Mouse (Mus musculus): ENCODE data around the gene Gstt2.

The Gstt2 gene

DNA sequence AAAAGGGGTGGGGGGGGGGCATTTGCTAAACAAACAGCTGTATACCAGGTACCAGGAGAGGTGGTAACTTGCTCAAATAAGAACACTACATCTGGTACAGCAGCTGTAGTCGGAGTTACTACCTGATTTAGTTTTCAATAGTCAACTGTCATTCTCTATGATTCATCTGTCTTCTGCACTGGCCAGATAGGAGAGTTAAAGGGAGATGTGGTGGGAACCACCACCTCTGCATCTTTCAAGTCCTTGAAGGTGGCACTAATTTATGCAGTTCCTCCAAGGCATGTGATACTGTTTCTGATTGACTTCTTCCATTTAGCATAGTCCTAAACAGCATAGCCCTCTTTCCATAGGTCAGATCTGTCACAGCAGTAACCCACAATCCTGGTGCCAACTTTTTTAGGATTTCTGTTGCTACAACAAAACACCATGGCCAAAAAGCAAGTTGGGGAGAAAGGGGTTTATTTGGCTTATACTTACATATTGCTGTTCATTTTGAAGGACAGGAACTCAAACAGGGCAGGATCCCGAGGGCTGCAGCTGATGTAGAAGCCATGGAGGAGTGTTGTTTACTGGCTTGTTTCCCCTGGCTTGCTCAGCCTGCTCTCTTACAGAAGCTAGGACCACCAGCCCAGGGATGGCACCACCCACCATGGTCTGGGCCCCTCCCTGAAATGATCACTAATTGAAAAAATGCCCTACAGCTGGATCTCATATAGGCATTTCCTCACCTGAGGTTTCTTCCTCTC is 7.5 kb downstream of the Gstt2 start:
- in situ Hi-C loops (cut with MboI, MseI), result loop anchor here (5.0 kb wide), 2 partner anchors 47 to 72 kb away; partner anchors contain the start of genes Gm20441 and Gstt3

DNA sequence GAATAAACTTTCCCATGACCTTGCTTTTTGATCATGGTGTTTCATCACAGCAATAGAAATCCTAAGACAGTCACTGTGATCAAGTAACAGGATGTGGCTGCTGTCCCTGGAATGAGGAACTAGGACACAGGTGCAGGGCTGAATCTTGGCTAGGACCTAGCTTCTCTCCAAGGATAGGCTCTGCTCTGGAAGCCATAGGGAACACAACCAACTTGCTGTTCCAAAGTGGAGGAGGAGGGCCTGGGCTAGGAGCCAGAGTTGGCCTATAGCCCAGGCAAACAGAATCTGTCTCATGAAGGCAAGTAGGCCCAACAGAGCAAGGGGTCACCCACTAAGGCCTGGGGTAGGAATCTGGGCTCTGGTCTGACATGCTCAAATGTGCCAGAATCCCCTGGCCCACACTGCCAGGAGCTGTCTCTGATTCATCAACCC is 8.7 kb downstream of the Gstt2 start:
- in situ Hi-C loops (cut with MboI, MseI), result loop anchor here (5.0 kb wide), 2 partner anchors 46 to 71 kb away; partner anchors contain the start of genes Gm20441 and Gstt3

DNA sequence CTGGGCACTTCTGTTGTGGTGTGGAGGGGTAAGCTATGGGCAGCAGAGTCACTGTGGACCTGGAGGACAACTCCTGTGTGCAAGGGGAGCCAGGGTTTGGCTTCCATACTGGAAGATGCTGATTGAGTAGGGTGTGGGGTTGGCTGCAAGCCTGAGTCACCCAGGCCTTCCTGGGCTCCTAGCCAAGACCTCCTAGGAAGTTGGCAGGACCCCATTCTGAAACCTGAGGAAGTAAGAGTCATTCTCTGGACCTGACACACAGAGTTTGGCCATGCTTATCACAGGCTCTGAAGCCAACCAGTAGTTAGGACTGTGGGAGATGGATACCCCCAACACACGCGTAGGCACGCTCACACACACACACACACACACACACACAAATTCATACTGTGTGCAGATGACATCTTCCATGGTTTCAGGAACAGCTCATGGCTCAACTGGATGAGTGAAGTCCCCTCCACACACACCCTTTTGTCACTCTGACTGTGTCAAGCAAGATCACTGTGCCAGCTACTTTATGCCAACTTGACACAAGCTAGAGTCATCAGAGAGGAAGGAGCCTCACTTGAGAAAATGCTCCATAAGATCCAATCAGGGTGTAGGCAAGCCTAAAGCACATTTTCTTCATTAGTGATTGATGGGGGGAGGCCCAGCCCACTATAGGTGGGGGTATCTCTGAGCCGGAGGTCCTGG is 9.4 kb downstream of the Gstt2 start:
- in situ Hi-C loops (cut with MboI, MseI), result loop anchor here (5.0 kb wide), 2 partner anchors 46 to 71 kb away; partner anchors contain the start of genes Gm20441 and Gstt3

DNA sequence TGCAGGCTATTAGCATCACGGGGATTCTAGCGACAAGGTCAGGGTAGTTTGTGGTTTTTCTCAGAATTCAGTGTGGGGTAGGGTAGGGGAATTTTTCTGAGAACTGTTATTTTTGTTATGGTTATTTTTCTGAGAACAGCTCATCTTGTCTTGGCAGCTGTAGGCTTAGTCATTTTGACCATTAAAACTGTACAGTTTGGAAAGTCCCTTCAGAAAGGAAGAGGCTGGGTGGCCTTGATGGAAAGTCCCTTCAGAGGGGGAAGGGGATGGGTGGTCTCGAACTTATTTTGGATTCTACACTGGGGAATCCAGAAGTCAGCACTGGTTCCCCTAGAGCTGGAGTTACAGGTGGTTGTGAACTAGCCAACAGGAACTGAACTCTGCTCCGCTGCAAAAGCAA is 12.7 kb downstream of the Gstt2 start:
- in situ Hi-C loops (cut with MboI, MseI), result loop anchor here (25.0 kb wide), 1 partner anchor 1187 kb away; no protein-coding TSS in a partner anchor

- in situ Hi-C loops (cut with MboI, MseI), result loop anchor here (25.0 kb wide), 1 partner anchor 1186 kb away; no protein-coding TSS in a partner anchor
Observed at GRCm38 (mm10) chr10:75823782-75824181, 13.4 kb downstream of the Gstt2 start.

DNA sequence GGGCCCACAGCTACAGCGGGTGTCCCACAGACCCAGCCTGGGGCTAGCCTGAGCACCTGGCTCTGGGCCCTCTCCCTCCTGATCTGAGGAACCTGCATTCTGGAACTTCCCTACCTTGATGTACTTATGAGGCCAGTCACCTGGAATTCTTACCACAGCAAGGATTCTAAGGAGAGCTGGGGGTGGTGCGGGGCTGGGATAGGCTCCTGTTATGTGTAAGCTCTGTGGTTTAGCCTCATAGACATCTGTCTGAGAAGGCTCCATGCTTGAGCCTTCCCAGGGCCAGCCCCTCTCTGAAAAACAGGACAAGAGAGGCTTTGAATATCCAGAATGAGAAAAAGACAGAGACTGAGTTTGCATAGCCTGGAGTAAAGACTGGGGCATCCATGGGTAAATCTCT is 14.8 kb downstream of the Gstt2 start, which contains the start of gene Gstt4:
Gstt4 (minus strand) TSS at position 101 of the 400 bp plus-strand sequence.
- in situ Hi-C loops (cut with MboI, MseI), result loop anchor here (25.0 kb wide), 1 partner anchor 1185 kb away; no protein-coding TSS in a partner anchor

GRCm38 (mm10) chr10:75819882-75820281 is 17.3 kb downstream of the Gstt2 start:
- in situ Hi-C loops (cut with MboI, MseI), result loop anchor here (25.0 kb wide), 1 partner anchor 1183 kb away; no protein-coding TSS in a partner anchor

GRCm38 (mm10) chr10:75818641-75819040 is 18.6 kb downstream of the Gstt2 start:
- in situ Hi-C loops (cut with MboI, MseI), result loop anchor here (25.0 kb wide), 1 partner anchor 1181 kb away; no protein-coding TSS in a partner anchor

DNA sequence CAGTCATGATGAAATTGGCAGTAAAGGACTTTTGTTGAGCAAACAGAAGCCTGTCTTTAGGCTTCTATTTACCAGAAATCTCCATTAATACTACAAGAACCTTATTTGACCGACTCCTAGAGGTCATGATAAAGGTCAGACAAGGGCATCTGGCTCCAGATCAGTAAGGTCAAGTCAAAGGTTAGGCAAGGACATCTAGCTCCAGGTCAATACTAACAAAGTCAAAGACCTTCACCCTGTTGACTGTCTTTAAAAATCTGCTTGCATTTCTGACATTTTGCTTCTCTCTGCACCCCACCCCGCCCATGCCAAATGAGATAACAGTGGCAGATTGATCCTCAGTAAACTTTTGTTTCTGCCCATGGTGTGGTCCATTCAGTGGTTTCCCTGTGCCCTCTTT is 33.0 kb downstream of the Gstt2 start:
- in situ Hi-C loops (cut with MboI, MseI), result loop anchor here (25.0 kb wide), 1 partner anchor 1167 kb away; no protein-coding TSS in a partner anchor

DNA sequence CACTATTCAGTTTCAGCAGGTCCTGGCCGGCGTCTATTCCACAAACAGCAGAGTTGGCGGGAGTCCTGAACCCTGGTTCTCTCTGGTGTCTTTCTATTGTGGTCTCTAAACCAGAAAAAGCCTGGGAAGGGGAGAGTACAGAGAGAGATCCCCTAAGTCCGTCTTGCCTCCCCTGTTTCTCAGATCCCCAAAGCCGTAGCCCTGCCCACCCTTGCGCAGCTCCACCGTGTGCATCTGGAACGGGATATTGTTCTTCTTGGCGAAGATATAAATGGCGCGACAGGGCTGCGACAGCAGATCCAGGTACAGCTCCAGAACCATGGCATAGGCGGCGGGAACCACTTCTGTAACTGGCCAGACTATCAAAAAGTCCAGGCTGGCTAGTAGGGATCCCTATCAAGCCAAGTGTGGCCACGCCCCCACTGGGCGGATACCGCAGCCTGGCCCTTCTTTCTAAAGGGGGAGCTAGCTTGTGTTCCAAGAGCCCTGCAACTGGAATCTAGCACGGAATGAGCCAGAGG is 39.0 kb downstream of the Gstt2 start, which contains the start of gene Gstt1:
Gstt1 (minus strand) TSS at position 409 of the 521 bp plus-strand sequence.
- in situ Hi-C loops (cut with MboI, MseI), result loop anchor here (25.0 kb wide), 1 partner anchor 486 kb away; the partner anchor contains the start of gene Adora2a

- in situ Hi-C loops (cut with MboI, MseI), result loop anchor here (25.0 kb wide), 1 partner anchor 485 kb away; the partner anchor contains the start of gene Adora2a
Observed at GRCm38 (mm10) chr10:75797619-75798175, 39.5 kb downstream of the Gstt2 start.

DNA sequence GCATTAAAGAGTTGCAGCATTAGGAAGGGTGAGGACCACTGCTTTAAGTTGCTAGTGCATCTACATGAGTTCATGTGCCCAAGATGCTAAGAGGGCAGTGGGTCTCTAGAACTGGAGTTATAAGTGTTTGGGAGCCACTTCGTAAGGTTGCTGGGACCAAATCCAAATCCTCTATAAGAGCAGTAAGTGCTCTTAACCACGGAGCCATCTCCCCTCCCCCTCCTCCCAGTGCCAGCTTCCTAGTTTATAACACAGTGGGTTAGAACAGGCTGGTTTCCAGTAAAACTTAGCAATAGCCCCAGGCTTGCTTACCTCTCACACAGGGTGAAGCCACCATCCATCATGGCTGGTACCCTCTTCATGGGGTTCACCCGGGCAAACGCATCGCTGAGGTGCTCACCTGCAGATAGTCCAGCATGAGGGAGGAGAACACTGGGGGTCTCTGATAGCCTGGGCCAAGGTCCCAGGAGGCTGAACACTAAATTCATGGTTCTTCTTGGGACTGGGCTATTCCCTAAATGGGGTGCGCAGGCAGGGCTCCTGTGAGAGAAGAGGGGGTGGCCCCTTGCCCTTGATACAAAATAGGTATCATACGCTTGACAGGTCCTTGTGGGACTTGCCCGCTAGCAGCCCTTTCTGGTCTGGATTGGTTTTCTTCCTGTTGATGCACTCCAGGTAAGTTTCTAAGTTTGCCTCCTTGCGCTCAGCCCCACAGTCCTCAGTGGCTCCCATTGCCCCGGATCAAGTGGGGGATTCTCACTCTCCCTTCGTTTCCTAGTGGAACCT is 40.3 kb downstream of the Gstt2 start:
- in situ Hi-C loops (cut with MboI, MseI), result loop anchor here (25.0 kb wide), 1 partner anchor 485 kb away; the partner anchor contains the start of gene Adora2a

DNA sequence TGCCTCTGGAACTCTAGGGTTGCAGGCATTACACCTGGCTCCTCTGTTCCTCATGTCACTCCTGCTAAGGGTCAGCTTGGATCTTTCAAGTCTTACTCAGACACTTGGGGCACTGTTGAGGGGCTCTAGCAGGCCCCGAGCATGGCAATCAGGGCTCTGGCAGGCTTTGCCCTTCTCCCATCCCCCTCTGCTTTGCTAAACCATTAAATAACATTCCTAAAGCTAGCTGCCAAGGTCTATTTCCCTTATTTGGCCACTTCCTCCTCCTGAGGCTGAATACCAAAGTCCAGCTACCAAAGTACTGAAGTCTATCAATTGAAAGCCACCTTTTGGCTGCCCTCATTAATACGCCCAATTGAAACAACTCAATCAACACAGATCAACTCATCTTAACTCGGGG is 42.3 kb downstream of the Gstt2 start:
- in situ Hi-C loops (cut with MboI, MseI), result loop anchor here (25.0 kb wide), 1 partner anchor 483 kb away; the partner anchor contains the start of gene Adora2a

- in situ Hi-C loops (cut with MboI, MseI), result loop anchor here (25.0 kb wide), 1 partner anchor 478 kb away; the partner anchor contains the start of gene Adora2a
Observed at GRCm38 (mm10) chr10:75790773-75791172, 46.5 kb downstream of the Gstt2 start.

- in situ Hi-C loops (cut with MboI, MseI), result loop anchor here (25.0 kb wide), 1 partner anchor 478 kb away; the partner anchor contains the start of gene Adora2a
Observed at GRCm38 (mm10) chr10:75789841-75790240, 47.4 kb downstream of the Gstt2 start.

DNA sequence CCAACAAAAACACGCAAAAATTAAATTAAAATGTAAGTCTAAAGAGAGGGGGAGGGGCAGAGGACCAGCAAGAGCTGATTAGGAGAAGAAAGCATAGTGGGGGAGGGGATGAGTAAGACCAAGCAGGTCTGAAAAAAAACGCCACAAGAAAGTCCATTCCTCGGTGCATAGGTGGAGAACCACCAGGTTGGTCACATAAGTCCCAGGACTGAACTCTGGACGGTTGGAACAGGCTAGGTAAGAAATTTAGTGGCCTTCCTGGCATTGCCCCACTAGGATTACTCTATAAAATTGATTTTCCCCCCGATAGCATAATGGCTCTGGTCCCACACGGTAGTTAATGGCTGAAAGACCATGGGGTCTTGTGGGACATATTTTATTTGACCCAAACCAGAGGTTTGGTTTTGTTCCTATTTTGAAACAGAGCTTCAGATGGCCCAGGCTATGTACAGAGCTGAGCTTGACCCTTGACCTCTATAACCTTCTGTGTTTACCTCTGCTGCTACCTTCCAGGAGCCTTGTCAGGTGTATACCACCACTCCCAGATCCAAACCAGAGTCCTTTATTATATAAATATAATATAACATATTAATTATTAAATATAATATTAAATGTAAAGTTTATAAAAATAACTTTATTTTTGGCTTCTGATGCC is 48.0 kb downstream of the Gstt2 start:
- in situ Hi-C loops (cut with MboI, MseI), result loop anchor here (25.0 kb wide), 1 partner anchor 477 kb away; the partner anchor contains the start of gene Adora2a

- in situ Hi-C loops (cut with MboI, MseI), result loop anchor here (25.0 kb wide), 1 partner anchor 476 kb away; the partner anchor contains the start of gene Adora2a
Observed at GRCm38 (mm10) chr10:75788277-75788676, 48.9 kb downstream of the Gstt2 start.

DNA sequence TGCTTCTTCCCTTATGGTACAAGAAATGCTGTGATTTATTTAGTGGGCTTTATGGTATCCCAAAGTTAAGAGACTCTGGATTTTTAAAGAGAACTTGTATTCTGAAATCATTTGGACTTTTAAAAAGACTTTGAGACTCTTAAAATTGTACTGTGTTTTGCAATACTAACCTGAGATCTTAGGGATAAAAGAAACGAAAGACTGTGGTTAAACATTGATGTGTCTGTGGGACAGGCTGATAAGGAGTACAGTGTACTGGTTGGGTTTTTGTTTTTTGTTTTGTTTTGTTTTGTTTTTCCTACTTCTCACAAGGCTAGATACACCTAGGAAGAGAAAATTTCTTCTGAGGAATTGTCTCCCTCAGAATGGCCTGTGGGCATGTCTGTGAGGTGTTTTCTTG is 51.8 kb downstream of the Gstt2 start:
- in situ Hi-C loops (cut with MboI, MseI), result loop anchor here (25.0 kb wide), 1 partner anchor 473 kb away; the partner anchor contains the start of gene Adora2a
